Mouse (Mus musculus): ENCODE data around the gene Gm49601.
A peak's percentile ranks its signal among the peaks of the same experiment; 100 is the strongest.

Gene Gm49601

DNA sequence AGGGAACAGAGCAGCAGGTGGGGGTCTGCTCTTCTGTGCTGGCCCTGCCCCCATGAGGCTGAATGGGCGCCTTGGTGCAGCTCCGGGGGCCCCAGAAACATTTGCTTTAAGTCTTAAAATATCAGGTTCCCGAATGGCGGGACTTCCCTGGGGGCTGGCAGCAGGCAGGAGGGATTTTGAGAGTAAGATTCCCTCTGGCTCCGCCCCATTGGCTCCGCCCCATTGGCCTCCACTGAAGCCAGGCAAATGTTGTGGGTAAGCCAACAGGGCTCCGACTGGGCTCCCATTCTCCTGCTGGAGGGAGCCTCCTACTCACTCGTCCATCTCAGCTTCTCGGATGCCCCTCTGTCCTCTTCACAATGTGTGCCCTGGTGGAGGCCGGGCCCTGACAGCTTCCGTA, 18.0 kb downstream of the Gm49601 start:
- no peak for DNase-seq (ENCODE audit: low spot score in 2 of 2)

DNA sequence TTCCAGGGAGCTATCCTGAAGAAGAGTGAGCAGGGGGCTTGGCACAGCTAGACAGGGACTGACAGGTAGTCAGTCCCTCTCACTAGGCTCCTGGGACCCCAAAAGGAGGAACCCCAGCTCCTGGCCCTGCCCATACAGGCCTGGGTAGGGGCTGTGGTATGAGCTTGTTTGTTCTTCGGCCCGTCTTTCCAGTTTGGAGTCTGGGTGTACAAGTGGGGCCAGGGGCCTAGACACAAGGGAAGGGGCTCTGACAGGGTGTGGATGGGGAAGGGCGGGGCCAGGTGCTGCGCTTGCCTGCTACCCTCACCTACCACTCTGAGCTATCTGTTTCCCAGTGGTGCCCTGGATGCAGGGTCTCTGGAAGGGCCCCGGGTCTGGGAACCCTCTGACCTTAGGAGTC, 20.5 kb downstream of the Gm49601 start:
- no peak for DNase-seq (ENCODE audit: low spot score in 2 of 2)

DNA sequence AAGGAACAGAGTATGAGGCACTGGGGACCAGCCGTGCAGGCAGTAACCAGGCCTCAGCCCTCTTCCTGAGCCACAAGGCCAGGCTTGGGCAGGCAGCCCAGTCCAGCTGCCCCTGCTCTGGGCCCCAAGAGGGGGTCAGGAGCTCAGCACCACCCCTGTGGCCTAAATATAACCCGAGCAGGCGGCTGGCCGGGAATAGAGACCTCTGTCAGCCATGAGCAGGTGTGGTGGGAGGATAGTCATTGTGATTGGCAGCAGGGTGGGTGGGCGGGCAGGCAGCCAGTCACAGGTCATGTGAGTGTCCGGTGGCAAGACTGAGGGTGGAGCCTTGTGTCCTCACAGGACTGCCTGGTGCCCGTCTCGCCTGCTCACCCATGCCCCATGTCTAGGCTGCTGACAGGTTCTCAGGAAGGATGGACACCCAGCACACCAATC, 21.9 kb downstream of the Gm49601 start:
- no peak for DNase-seq (ENCODE audit: low spot score in 2 of 2)

DNA sequence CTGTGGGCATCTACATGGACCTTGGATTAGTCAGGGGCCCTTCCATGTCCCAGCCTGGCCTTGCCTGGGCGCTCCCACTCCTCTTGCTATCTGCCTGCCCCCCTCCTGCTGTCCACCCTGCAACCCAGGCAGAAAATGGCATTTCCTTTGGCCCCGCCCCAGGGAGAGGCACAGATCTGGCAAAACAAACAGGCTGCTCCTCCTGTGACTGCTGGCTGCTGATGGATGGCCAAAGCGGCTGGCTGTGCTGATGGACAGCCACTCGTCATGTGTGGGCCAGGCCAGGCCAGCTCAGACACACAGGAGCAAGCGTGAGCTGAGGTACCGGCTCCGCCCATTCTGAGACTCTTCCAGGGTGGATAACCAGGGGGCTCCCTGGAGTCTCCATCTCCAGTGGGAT, 24.8 kb downstream of the Gm49601 start:
- no peak for DNase-seq (ENCODE audit: low spot score in 2 of 2)

DNA sequence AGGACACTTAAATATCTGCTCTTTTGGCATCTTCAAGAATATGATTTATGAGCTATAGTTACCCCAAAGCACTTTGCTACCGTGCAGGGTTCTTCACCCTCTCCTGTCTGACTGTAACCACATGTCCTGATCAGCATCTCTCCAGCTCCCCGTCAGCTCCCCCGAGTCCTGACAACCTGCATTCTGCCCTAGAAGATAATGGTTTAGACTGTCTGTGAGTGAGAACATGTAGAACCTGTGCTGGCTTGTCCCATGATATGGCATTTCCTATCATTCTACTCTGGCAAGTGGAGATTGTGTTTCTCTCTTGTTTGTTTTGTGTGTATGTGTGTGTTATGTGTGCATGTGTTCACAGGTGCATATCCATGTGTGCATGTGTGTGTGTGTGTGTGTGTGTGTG, 28.2 kb downstream of the Gm49601 start:
- DNase-seq (ENCODE audit: low spot score in 2 of 2): no peak

DNA sequence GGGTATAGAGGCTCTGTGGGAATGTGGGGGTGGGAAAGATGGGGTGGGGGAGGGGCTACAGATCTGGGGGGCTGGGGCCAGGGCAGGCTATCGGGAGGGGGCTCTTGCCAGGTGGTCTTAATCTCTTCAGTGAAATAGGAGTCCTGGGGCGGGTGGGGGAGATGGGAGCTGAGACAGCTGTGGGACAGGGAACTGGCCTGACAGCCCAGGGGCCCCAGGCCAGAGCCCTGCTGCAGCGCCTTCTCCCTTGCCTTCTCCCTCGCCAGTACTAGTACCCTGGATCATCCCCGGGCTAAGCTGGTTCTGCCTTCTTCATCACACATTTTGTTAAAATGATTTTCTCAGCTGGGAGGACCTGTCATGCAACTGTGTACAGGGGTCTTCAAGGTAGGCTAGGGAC, 30.0 kb downstream of the Gm49601 start:
- no peak for DNase-seq (ENCODE audit: low spot score in 2 of 2)

DNA sequence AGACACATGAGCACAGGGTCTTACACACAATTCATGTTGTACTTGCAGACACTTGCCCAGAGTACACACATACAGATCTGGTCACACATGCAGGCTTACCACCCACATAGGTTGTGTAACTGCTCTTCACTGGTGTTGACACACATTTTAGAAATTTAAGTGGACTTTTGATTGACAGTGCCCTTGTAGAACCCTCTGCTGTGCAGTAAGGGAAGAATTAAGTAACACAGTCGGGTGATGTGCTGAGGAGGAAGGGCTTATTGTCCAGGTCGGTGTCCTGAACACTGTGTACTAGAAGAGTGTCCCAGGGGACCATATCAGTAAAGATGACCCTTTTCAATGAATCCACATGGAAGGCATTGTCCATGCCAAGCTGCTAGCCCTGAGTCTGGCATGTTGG, 32.3 kb downstream of the Gm49601 start:
- no peak for DNase-seq (ENCODE audit: low spot score in 2 of 2)

DNA sequence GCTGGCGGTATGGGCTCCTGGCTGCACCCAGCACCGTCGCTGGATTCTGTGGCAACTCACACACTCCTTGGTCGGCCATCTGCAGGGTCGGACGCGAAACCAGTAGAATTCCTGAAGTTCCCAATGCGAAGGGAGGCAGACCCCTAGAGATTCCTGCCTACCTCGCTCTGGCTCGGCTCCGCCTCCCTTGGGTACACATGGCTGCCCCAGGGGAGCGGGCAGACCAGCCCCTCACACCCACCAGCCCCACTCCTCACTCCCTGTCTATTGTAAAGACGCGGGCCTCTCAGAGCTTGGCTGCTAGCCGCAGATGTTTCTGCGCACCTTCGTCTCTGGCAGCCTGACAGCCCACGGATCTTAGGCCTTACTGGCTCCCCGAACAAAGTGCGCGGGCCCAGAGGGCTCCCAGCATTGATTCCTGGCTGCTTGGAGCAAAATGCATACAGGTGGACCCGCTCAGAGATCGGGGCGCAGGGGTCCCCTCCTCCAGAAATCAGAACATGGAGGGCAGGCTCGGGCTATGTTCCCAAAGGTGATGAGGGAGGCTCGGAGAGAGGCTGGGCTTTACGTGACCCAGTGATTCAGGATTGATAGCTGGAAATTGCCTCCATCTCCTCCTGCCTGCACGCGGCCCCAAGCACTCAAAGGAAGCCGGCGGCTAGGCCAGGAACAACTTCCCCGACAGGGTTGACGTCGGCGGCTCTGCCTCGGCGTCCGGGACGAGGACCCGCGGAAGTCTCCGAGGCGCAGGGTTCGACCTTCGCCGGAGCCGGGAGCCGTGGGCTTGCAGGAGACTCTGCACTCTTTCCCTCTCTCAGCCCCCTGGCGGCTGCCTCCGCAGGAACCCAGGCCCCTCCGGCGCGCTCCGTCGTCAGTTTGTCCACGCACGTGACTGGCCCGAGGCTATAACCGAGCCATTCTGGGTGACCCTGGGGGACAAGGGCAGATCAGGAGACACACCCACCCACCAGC, 34.9 kb downstream of the Gm49601 start:
- no peak for DNase-seq (ENCODE audit: low spot score in 2 of 2)

DNA sequence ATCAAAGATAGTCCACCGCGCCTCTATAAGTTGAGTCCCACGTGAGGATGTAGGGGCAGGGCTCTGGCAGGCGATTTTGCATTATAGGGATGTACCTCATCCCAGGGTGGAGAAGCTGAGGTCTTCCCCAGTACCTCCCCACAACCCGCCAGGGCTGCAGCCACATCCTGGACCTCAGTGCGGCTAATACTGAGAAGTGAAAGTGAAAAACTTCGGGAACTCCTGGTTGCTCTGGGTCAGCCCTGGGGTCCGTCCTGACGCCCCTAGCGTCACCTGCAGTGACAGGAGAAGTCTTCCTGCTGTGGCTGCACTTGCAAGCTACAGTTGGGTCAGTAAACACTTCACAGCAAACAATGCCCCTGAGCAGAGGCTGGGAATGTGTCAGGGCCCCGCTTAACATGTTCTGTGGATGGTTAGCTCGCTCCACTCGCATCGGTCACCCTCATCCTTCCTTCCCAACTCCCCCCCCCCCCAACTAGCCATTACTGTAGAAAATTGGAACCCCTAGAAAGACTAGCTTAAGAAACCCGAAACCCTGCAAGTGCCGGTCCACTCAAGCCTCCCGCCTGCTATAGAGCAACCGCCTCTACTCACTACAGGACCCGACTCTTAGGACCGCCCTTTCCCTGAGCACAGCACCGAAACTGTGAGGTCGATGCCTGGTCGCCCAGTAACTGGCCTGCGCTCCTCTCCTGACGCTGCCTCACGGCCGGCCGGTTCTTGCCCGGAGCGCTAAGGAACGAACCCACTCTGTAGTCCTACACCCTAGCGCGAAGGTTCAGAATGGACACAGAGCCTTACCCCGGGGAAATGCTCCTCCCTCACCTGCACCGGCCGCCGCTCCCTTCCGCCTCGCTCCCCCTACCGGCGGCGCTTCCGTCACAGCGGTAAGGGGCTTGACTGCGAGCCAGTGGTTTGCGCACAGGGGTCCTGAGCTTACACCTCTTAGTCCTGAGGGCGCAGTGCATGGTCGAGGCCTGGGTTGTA, 36.1 kb downstream of the Gm49601 start, which contains the start of gene Tbx1:
Gene Tbx1, minus strand, starts transcription at position 868 of the 987 bp plus-strand sequence.
- DNase-seq (ENCODE audit: low spot score in 2 of 2): peak in 1 of 2 experiments; percentile 7

DNA sequence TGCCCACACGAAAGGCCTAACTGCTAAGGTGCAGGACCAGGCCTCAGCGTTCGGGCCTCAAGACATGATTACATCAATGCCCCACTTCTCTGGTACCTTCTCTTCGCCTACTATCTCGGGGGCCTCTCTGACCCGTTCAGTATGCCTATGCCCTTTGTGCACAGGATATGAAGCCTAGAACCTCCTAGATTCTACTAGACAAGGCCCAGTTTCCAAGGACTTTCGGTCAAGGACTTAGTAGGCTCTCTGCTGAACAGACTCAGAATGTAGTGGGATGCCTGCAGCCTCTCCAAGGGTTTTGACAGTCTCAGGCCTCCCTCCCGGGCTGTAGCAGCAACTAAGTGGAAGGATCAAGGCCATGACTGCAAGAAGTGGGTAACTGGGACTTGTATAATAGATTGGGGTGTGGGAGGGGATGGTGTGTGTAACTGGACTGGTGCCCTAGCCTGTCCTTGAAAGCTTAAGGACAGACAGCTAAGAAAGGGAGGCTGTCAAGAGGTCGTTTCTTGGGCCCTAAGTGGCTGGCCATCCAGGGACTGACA, 37.1 kb downstream of the Gm49601 start:
- DNase-seq (ENCODE audit: low spot score in 2 of 2): no peak

DNA sequence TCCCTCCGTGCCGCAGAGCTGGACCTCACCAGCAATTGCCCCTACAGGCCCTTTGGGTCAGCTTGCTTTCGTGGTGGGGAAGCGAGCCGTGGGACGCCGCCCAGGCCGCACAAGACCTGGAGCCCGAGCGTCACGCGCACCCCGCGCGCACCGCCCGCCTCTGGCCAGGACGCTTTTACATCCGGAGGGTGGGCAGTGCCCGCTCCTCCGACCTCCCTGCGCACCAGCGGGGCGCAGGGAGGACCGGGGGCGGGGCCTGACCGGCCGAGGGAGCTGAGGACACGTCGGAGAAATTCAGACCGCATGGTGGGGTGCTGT, 37.5 kb downstream of the Gm49601 start:
- DNase-seq (ENCODE audit: low spot score in 2 of 2): no peak

DNA sequence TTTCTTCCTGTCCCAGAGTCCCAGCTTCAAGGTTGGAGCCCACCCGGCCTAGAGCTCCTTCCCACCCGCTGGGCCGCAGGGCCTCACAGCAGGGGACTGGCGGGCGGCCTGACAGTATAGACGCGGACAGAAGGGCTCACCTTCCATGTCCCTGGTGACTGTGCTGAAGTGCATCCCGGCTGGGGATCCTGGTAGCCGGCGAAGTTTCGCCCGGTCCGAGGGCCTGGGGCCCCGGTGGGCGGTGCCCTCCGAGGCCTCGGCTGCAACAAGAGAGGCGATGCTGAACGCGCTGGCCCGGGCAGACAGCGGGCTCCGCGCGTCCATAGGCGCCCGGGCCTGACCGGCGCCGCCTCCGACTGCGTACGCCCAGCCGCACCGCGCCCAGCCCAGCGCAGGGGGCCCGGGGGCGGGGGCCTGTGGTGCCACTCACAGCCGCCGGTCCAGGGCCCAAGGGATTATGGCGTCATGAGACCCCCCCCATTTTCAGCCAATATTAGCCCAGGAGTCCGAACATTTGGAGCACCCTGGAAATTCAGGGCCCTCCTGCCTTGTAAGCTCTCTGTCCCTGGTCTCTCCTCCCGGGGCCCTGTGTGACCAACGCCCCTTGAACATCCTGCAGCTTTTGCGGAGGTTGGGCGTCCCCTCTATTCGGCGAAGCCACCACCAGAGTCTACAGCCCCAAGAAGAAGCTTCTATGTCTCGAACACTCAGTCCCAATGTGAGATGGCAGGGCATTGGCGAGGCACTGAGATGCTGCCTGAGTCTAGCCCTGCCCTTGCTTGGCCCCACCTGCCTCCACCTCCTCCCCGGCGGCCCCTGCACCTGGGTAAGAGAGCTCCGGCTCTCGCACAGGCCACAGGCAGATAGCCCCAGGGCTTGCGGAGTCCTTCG, 38.1 kb downstream of the Gm49601 start:
- DNase-seq (ENCODE audit: low spot score in 2 of 2): no peak

DNA sequence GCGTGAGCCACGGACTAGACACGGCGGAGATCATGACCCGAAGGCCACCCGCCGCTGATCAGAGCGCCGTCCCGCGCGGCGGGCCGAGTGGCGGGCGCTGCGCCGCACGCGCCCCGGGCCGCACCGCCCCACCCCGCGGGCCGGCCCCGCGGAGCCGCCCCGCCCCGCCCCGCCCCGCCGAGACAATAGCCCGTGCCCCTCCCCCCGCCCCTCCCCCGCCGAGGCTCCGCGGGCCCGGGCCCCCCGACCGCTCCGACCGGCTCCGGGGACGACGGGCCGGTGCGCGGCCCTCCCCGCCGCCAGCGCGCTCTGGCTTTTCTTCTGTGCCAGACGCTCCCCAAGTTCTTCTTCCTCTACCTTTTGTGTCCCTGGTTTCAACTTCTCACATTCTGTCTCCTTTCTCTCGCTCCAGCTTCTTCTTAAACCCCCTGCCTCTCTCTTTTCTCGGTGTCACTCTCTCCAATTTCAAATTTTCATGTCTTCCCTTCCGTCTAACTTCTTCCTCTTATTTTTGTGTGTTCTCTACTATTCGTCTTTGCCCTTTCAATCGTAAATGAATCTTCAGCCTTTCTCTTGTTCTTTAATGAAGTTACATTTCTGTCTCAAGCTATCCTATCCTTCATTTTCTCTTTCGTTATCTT, 39.2 kb downstream of the Gm49601 start:
- no peak for DNase-seq (ENCODE audit: low spot score in 2 of 2)

DNA sequence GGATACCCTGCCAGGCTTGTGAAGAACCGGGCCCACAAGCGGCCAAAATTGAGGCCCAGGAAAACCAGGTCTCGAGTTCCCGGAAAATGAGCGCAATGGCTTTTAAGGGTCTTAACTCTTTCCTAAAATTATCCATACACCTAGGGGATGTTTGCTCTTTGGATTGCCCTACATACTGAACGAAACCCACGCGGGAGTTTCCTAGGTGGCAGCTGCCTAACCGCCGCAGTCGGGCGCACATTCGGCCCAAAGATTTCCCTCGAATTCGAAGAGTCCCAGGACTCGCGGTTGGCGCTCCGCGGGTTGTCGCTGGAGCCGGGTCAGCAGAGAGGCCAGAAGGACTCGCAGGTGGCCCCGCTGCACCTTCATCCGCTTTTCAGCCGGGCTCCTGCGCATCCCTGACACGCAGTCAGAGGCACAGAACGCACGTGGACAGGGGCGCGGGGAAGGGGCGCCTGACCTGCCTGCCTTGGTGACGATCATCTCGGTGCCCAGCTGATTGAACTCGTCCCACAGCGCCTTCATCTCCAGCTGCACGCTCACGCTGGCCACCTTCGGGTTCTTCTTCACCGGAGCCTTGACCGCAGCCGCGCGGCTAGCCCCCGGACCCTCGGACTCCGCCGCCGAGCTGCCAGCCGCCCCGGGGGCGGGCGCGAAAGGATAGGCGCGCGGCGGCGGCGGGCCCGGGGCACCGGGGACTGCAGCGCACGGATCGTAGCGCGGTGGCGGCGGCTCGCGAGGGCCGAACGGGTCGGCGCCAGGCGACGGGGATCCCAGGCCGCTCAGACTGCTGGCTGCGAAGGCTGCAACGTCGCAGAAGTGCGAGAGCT, 39.9 kb downstream of the Gm49601 start:
- DNase-seq (ENCODE audit: low spot score in 2 of 2): no peak

DNA sequence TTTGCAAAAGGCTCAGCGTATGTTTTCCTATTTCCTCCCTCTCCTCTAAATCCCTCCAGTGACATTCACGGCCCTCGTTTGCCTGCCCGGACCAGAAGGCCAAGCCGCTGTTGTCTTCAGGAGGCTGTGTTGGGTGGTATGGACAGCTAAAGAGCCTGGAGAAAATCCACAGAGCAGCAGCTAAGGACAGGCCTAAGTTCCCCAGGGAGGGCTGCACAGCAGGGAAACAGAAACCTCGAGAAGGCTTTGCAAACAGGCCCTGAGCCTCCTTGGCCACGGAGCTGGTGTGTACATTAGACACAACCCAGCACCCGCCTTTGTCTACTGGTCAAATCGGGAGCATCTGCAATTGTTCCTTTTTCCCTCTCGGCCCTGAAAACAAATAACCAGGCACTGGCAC, 40.6 kb downstream of the Gm49601 start:
- DNase-seq (ENCODE audit: low spot score in 2 of 2): no peak

DNA sequence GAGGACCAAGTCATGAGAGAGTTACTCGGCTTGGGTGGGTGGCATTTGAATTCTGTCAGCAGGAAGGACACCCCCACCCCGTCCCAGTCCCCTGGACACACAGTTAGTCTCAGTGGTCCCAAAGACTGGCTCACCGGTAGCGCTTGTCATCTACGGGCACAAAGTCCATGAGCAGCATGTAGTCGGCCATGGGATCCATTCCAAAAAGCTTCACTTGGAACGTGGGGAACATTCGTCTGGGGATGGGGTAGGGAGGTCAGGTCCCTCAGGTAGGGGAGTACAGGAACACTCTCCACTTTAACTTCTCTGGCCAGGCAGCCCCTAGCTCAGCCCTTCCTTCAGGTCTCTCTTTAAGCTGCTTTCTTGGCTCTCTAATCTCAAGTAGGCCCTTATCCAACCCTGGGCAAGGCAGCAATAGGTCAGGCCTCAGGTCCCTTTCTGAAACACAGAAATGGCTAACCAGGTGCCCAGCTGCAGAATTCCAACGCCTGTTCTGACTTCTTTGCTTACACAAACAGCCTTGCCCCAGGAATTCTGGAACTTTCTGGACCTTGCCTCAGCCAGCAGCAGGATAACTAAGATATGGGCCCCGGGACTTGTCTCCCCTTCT, 41.2 kb downstream of the Gm49601 start:
- DNase-seq (ENCODE audit: low spot score in 2 of 2): no peak

DNA sequence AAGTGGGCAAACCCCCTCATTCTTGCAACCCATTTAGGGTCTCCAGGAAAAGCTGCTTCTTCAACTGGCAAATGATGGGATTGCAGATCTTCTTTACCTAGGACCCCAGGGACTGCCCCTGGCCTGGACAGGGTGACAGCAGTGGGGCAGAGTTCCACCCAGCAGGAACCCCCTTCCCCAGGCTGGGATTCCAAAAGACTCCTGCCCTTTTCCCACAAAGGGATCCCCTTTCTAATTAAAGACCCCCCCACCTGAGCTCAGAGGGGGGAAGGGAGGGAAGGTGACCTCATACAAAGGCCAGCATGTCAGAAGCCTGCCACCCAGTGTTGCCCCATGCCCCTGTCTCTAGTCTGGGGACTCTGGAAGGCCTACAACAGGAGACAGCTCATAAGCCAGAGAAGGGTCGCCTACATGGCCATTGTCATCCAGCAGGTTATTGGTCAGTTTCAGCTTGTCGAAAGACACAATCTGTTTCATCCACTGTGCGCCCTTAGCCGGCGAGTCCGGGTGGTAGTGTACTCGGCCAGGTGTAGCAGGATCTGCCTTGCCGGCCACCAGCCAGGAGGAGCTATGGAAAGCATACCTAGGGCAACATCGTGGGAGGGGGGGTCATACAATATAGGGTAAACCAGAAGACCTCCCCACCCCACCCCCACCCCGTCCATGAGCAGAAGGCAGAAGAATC, 42.4 kb downstream of the Gm49601 start:
- DNase-seq (ENCODE audit: low spot score in 2 of 2): no peak

DNA sequence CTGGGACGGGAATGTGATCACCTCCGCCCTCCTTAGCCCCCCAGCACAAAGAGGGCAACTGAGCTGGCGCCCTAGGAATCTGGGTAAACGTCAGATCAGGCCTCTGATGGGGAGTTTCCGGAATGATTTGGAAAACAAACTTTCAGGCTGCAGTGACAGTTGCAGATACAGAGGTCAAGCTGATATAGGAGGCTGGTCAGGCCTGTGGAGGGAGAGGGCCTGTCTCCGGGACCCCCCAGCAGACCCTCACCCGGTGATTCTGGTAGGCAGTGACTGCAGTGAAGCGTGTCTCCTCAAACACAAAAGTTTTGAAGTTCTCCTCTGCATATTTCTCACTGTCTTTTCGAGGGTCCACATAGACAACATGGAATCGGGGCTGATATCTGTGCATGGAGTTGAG, 43.1 kb downstream of the Gm49601 start:
- DNase-seq (ENCODE audit: low spot score in 2 of 2): no peak

Data from spleen, postnatal 14 days (tissue).